Mouse (Mus musculus) hindbrain, embryonic 15.5 days (tissue): ENCODE data around the gene Pdcd11. TPM values are rescaled to one million over a fixed set of nuclear protein-coding genes. Genes with fewer than 3 reads are reported as not detected.
"Not testable (repeated sequence)": the region's sequence is repeated elsewhere in the genome, so short reads cannot be mapped to it uniquely, and the experiment has no call there.

Experiments
- ATAC-seq: fragments of 200-750 bp; cut with Nextera tagmentation; 2 replicates; pipeline ENCODE4 v1.8.0; 2017; ENCODE audit warnings: low read depth, moderate number of reproducible peaks, moderate TSS enrichment; ENCODE audit not compliant: low FRiP score
- H3K27ac ChIP-seq: fragments of 300-500 bp; sonication (generic); replicated peaks from 2 replicates; pipeline ENCODE4 v1.5.1; 2015; ENCODE audit warnings: mild to moderate bottlenecking, inconsistent platforms
- H3K27me3 ChIP-seq: fragments of 300-500 bp; sonication (generic); 2 replicates; pipeline ENCODE4 v1.6.1; 2015; ENCODE audit warnings: control low read depth, inconsistent platforms
- H3K36me3 ChIP-seq: fragments of 300-500 bp; sonication (generic); 2 replicates; pipeline ENCODE4 v1.6.1; 2015; ENCODE audit warnings: control low read depth, inconsistent platforms
- H3K4me1 ChIP-seq: fragments of 300-500 bp; sonication (generic); replicated peaks from 2 replicates; pipeline ENCODE4 v1.6.1; 2015; ENCODE audit warnings: control low read depth, inconsistent platforms
- H3K4me2 ChIP-seq: fragments of 300-500 bp; sonication (generic); 2 replicates; pipeline ENCODE4 v1.6.1; 2015; ENCODE audit warnings: moderate library complexity, mild to moderate bottlenecking, inconsistent platforms
- H3K4me3 ChIP-seq: fragments of 300-500 bp; sonication (generic); 2 replicates; pipeline ENCODE4 v1.5.1; 2015; ENCODE audit warnings: mild to moderate bottlenecking, inconsistent platforms
- H3K9ac ChIP-seq: fragments of 300-500 bp; sonication (generic); 2 replicates; pipeline ENCODE4 v1.6.1; 2015; ENCODE audit warnings: inconsistent platforms
- H3K9me3 ChIP-seq: fragments of 300-500 bp; sonication (generic); 2 replicates; pipeline ENCODE4 v1.6.1; 2016; ENCODE audit warnings: control low read depth, inconsistent platforms
- WGBS: fragments of 180-500 bp; shearing (Covaris S2); methylation state at CpG from one replicate; pipeline ENCODE4 v1.1.7; 2015; 5-methylcytosine and 5-hydroxymethylcytosine counted together
- polyA plus RNA-seq: library from polyadenylated mRNA; unstranded; fragments of >200 nt; fragmentation: Nextera tagmentation; extraction: Ambion mirVana; gene quantifications from 2 replicates; pipeline ENCODE4 v1.2.1, GENCODE M21; 2015

Pdcd11 gene
- polyA plus RNA-seq, 1 experiment from 2014 or later, result 5.1 TPM

GRCm38 (mm10) chr19:47130551-47131125 lies 40.1 kb downstream of the Pdcd11 start:
- Histone ChIP-seq H3K9me3 (no peaks in the 10 kb centered on the region), H3K9ac (no peak overlapping the region), H3K27me3 (no peaks in the 10 kb centered on the region), H3K27ac (no peak overlapping the region), H3K36me3 (peaks cover 54% of the 10 kb centered on the region), H3K4me3 (no peak overlapping the region), H3K4me2 (no peak overlapping the region), H3K4me1 (no peaks in the 10 kb centered on the region)
- no peak for ATAC-seq
- 94% methylated on average over 15 of the region's 15 CpGs for WGBS

GRCm38 (mm10) chr19:47133161-47133560 lies 42.6 kb downstream of the Pdcd11 start:
- Histone ChIP-seq H3K27ac (no peak overlapping the region), H3K36me3 (peaks cover 34% of the 10 kb centered on the region), H3K9ac (no peak overlapping the region), H3K4me2 (no peak overlapping the region), H3K4me1 (peaks cover 12% of the 10 kb centered on the region), H3K9me3 (no peaks in the 10 kb centered on the region), H3K27me3 (no peaks in the 10 kb centered on the region), H3K4me3 (no peak overlapping the region)
- ATAC-seq, result no peak
- WGBS, result 90% methylated on average over 7 of the region's 7 CpGs

- H3K4me1 ChIP-seq, result peaks cover 17% of the 10 kb centered on the region
- H3K9ac ChIP-seq, result no peak overlapping the region
- no peak for ATAC-seq
- no peak overlapping the region for H3K27ac ChIP-seq
- no peaks in the 10 kb centered on the region for H3K27me3 ChIP-seq
- peaks cover 10% of the 10 kb centered on the region for H3K36me3 ChIP-seq
- WGBS, result 95% methylated on average over 17 of the region's 17 CpGs
- H3K4me2 ChIP-seq, result no peak overlapping the region
- H3K9me3 ChIP-seq, result no peaks in the 10 kb centered on the region
- no peak overlapping the region for H3K4me3 ChIP-seq
Observed at GRCm38 (mm10) chr19:47135568-47135967, 45.0 kb downstream of the Pdcd11 start.

- no peak overlapping the region for H3K9ac ChIP-seq
- no peak for ATAC-seq
- peaks cover 17% of the 10 kb centered on the region for H3K4me1 ChIP-seq
- H3K9me3 ChIP-seq, result no peaks in the 10 kb centered on the region
- WGBS, result 85% methylated on average over 5 of the region's 5 CpGs
- H3K36me3 ChIP-seq, result peaks cover 4% of the 10 kb centered on the region
- no peaks in the 10 kb centered on the region for H3K27me3 ChIP-seq
- H3K4me3 ChIP-seq, result no peak overlapping the region
- H3K4me2 ChIP-seq, result no peak overlapping the region
- H3K27ac ChIP-seq, result no peak overlapping the region
Observed at GRCm38 (mm10) chr19:47136170-47136569, 45.6 kb downstream of the Pdcd11 start.

GRCm38 (mm10) chr19:47137051-47137581 lies 46.5 kb downstream of the Pdcd11 start:
- Histone ChIP-seq H3K4me3 (peak overlapping the region; percentile 27), H3K36me3 (no peaks in the 10 kb centered on the region), H3K4me1 (peaks cover 17% of the 10 kb centered on the region), H3K4me2 (peak overlapping the region; percentile 48), H3K9ac (no peak overlapping the region), H3K9me3 (no peaks in the 10 kb centered on the region), H3K27ac (no peak overlapping the region), H3K27me3 (no peaks in the 10 kb centered on the region)
- ATAC-seq, result no peak
- WGBS, result 49% methylated on average over 6 of the region's 6 CpGs

GRCm38 (mm10) chr19:47137771-47138421 lies 47.3 kb downstream of the Pdcd11 start, which contains the start of gene Calhm2:
Calhm2 (minus strand) TSS chr19:47138294.
- Histone ChIP-seq H3K27ac (no peak within 1 kb of the TSS), H3K9ac (0 out of 2 replicates have a peak within 1 kb of the TSS, but pooled peaks have one; percentile 9)

GRCm38 (mm10) chr19:47139611-47140010 lies 49.0 kb downstream of the Pdcd11 start:
- H3K4me2 ChIP-seq, H3K4me3 ChIP-seq, H3K36me3 ChIP-seq, ATAC-seq, H3K9me3 ChIP-seq, H3K9ac ChIP-seq, H3K27ac ChIP-seq, H3K27me3 ChIP-seq: not testable (repeated sequence)
- WGBS, result 45% methylated on average over 7 of the region's 7 CpGs
- H3K4me1 ChIP-seq, result peaks cover 17% of the 10 kb centered on the region

More at GRCm38 (mm10) chr19:47137771-47138421, 47.3 kb downstream of the Pdcd11 start, which contains the start of gene Calhm2:
- 14% methylated on average over 27 of the region's 28 CpGs for WGBS
- Histone ChIP-seq H3K9me3 (no peaks in the 10 kb centered on the region), H3K36me3 (no peaks in the 10 kb centered on the region), H3K4me2 (peak within 1 kb of the TSS; percentile 48), H3K4me1 (peaks cover 17% of the 10 kb centered on the region), H3K27me3 (no peaks in the 10 kb centered on the region), H3K4me3 (peak within 1 kb of the TSS; percentile 27)
- peak; percentile 28; the same call in 1 of the 2 replicates for ATAC-seq

DNA sequence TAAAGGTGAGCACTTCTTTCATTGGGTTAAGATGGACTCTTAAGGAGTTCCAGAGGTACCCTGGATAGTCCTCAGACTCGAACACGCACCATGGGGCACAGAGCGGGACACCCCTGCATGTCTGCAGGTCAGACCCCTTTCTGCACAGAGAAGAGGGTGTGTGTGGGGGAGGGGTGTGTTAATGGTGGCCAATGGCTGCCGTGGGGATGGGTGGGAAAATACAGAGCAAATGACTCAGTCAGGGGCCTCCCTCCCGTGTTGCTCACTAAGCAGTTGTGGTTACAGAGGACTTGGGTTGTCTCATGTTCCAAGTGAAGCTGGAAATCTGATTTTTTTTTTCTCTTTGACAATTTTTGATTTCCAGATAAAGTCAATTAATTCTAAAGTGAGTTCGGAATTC lies 51.9 kb downstream of the Pdcd11 start:
- H3K27me3 ChIP-seq, result no peaks in the 10 kb centered on the region
- no peaks in the 10 kb centered on the region for H3K36me3 ChIP-seq
- H3K9ac ChIP-seq, result no peak overlapping the region
- H3K4me2 ChIP-seq, result no peak overlapping the region
- H3K4me3 ChIP-seq, result no peak overlapping the region
- no peaks in the 10 kb centered on the region for H3K9me3 ChIP-seq
- ATAC-seq, result no peak
- WGBS, result 85% methylated on average over 6 of the region's 6 CpGs
- H3K27ac ChIP-seq, result no peak overlapping the region
- peaks cover 12% of the 10 kb centered on the region for H3K4me1 ChIP-seq

DNA sequence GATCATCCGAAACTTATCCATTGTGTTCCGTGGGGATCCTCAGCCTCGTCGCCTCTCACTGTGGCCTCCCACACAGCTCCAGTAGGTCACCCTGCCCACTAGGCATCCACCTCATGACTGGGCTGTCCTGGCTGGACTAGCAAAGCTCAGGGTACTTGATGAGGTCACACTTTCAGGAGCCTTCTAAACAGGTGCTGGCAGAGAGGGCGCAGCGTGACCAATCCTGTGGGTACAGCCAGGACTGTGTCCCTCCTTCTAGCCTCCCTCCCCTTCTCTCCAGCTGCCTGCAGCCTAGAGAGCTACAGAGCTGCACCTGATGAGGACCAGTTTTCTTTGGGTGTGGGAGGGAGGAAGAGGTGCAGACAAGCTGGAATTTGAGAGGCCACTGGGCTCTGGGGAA lies 53.6 kb downstream of the Pdcd11 start, which contains the start of gene Calhm1:
Gene Calhm1, minus strand, starts transcription at position 101 of the 400 bp plus-strand sequence.
- no peaks in the 10 kb centered on the region for H3K4me1 ChIP-seq

GRCm38 (mm10) chr19:47148267-47148847 lies 57.8 kb downstream of the Pdcd11 start:
- Histone ChIP-seq H3K4me3 (no peak overlapping the region), H3K27me3 (no peaks in the 10 kb centered on the region), H3K36me3 (no peaks in the 10 kb centered on the region), H3K9ac (no peak overlapping the region), H3K4me1 (peaks cover 9% of the 10 kb centered on the region), H3K4me2 (no peak overlapping the region), H3K27ac (no peak overlapping the region), H3K9me3 (no peaks in the 10 kb centered on the region)
- no peak for ATAC-seq
- 79% methylated on average over 5 of the region's 5 CpGs for WGBS

More for the DNA sequence above, 53.6 kb downstream of the Pdcd11 start, which contains the start of gene Calhm1:
- Histone ChIP-seq H3K9me3 (no peaks in the 10 kb centered on the region), H3K27me3 (no peaks in the 10 kb centered on the region), H3K4me2 (no peak within 1 kb of the TSS), H3K9ac (no peak within 1 kb of the TSS), H3K4me3 (no peak within 1 kb of the TSS), H3K36me3 (no peaks in the 10 kb centered on the region), H3K27ac (no peak within 1 kb of the TSS)
- ATAC-seq, result no peak
- WGBS, result 94% methylated on average over 6 of the region's 6 CpGs

- ATAC-seq, result no peak
- no peak overlapping the region for H3K4me3 ChIP-seq
- no peaks in the 10 kb centered on the region for H3K27me3 ChIP-seq
- no peak overlapping the region for H3K9ac ChIP-seq
- WGBS, result 68% methylated on average over 4 of the region's 4 CpGs
- H3K4me2 ChIP-seq, result no peak overlapping the region
- H3K27ac ChIP-seq, result no peak overlapping the region
- no peaks in the 10 kb centered on the region for H3K9me3 ChIP-seq
- no peaks in the 10 kb centered on the region for H3K36me3 ChIP-seq
- H3K4me1 ChIP-seq, result peaks cover 9% of the 10 kb centered on the region
Observed at GRCm38 (mm10) chr19:47149854-47150253, 59.3 kb downstream of the Pdcd11 start.
